Mouse (Mus musculus): ENCODE results near the gene Rps6kc1. TPM values are rescaled to one million over a fixed set of nuclear protein-coding genes. Genes with fewer than 3 reads are reported as not detected.

The Rps6kc1 gene
- polyA plus RNA-seq, 1 experiment from 2014 or later: 20.1 TPM

DNA sequence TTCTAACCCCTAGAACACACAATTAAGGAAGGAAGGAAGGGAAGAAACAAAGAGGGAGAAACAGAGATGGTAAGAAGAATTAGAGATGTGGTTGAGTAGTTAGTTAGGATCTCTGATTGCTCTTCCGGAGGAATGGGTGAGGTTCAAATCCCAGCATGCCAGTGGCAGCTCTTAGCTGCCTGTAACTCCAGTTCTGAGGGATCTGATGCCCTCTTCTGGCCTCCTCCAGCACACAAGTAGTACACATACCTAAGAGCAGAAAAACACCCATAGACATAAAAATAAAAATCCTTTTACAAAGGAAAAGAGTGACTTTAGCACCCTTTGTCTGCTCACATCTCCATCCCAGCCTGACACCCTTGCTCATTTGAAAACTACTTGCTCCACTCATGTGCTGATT lies 1.1 kb upstream of the Rps6kc1 start:
- H3K9me3 ChIP-seq (ENCODE audit: control insufficient read depth, low read length): no peaks in the 10 kb centered on the region
- H3K9ac ChIP-seq (ENCODE audit: low read length): no peak overlapping the region
- DNase-seq (ENCODE audit: low spot score, missing footprints) (no peak), ATAC-seq (ENCODE audit: low FRiP score) (no peak)
- no peak overlapping the region for H3K4me3 ChIP-seq (ENCODE audit: low read depth, low read length)
- 44% methylated on average over 1 of the region's 1 CpGs for WGBS
- H3K27me3 ChIP-seq (ENCODE audit: control insufficient read depth, insufficient read depth, low read length): no peaks in the 10 kb centered on the region
- no peaks in the 10 kb centered on the region for H3K36me3 ChIP-seq (ENCODE audit: control insufficient read depth, insufficient read depth, low read length)
- no peak overlapping the region; the same call in 1 of the 2 replicates for H3K4me2 ChIP-seq
- no peak overlapping the region for H3K27ac ChIP-seq (ENCODE audit: low read depth, low read length)
- peaks cover 11% of the 10 kb centered on the region for H3K4me1 ChIP-seq (ENCODE audit: control insufficient read depth, insufficient read depth, low read length)

DNA sequence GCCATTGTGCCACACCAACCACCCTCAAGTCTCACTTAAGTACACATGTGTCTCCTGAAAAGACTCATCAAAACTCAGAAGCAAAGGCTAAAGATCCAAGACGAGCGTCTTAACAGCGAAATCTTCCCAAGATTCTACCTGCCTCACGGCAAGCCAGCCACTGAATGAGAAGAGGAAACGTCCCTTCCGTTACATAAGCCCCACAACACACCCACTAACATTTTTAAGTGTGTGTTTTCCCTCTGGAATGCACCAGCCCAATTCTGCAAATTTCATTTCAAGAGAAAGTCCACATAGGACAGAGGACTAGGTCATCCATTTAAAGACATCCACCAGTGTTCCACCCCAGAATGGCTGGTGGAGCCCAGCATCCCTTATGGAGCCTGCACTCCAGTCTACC lies 734 bp downstream of the Rps6kc1 start:
- Histone ChIP-seq H3K36me3 (ENCODE audit: control insufficient read depth, insufficient read depth, low read length) (no peaks in the 10 kb centered on the region), H3K4me1 (ENCODE audit: control insufficient read depth, insufficient read depth, low read length) (peaks cover 11% of the 10 kb centered on the region), H3K4me2 (peak overlapping the region; percentile 90), H3K4me3 (ENCODE audit: low read depth, low read length) (peak overlapping the region; percentile 82), H3K27ac (ENCODE audit: low read depth, low read length) (no peak overlapping the region), H3K9me3 (ENCODE audit: control insufficient read depth, low read length) (no peaks in the 10 kb centered on the region), H3K9ac (ENCODE audit: low read length) (peak overlapping the region; percentile 83), H3K27me3 (ENCODE audit: control insufficient read depth, insufficient read depth, low read length) (no peaks in the 10 kb centered on the region)
- WGBS: 81% methylated on average over 6 of the region's 6 CpGs
- DNase-seq (ENCODE audit: low spot score, missing footprints) (peak; percentile 71), ATAC-seq (ENCODE audit: low FRiP score) (no peak)

GRCm38 (mm10) chr1:190904714-190905113 lies 6.9 kb downstream of the Rps6kc1 start:
- Histone ChIP-seq H3K9ac (ENCODE audit: low read length) (no peak overlapping the region), H3K27ac (ENCODE audit: low read depth, low read length) (no peak overlapping the region), H3K36me3 (ENCODE audit: control insufficient read depth, insufficient read depth, low read length) (no peaks in the 10 kb centered on the region), H3K9me3 (ENCODE audit: control insufficient read depth, low read length) (no peaks in the 10 kb centered on the region), H3K4me1 (ENCODE audit: control insufficient read depth, insufficient read depth, low read length) (no peaks in the 10 kb centered on the region), H3K4me3 (ENCODE audit: low read depth, low read length) (no peak overlapping the region), H3K27me3 (ENCODE audit: control insufficient read depth, insufficient read depth, low read length) (no peaks in the 10 kb centered on the region), H3K4me2 (no peak overlapping the region)
- DNase-seq (ENCODE audit: low spot score, missing footprints) (no peak), ATAC-seq (ENCODE audit: low FRiP score) (no peak)
- 93% methylated on average over 16 of the region's 16 CpGs for WGBS

GRCm38 (mm10) chr1:190904136-190904535 lies 7.4 kb downstream of the Rps6kc1 start:
- Histone ChIP-seq H3K36me3 (ENCODE audit: control insufficient read depth, insufficient read depth, low read length) (no peaks in the 10 kb centered on the region), H3K4me3 (ENCODE audit: low read depth, low read length) (no peak overlapping the region), H3K27ac (ENCODE audit: low read depth, low read length) (no peak overlapping the region), H3K9me3 (ENCODE audit: control insufficient read depth, low read length) (no peaks in the 10 kb centered on the region), H3K4me2 (no peak overlapping the region), H3K4me1 (ENCODE audit: control insufficient read depth, insufficient read depth, low read length) (no peaks in the 10 kb centered on the region), H3K27me3 (ENCODE audit: control insufficient read depth, insufficient read depth, low read length) (no peaks in the 10 kb centered on the region), H3K9ac (ENCODE audit: low read length) (no peak overlapping the region)
- WGBS: 94% methylated on average over 3 of the region's 3 CpGs
- DNase-seq (ENCODE audit: low spot score, missing footprints) (no peak), ATAC-seq (ENCODE audit: low FRiP score) (no peak)

- H3K27me3 ChIP-seq (ENCODE audit: control insufficient read depth, insufficient read depth, low read length): no peaks in the 10 kb centered on the region
- H3K4me3 ChIP-seq (ENCODE audit: low read depth, low read length): no peak overlapping the region
- H3K9me3 ChIP-seq (ENCODE audit: control insufficient read depth, low read length): no peaks in the 10 kb centered on the region
- no peak for ATAC-seq (ENCODE audit: low FRiP score)
- no peaks in the 10 kb centered on the region for H3K4me1 ChIP-seq (ENCODE audit: control insufficient read depth, insufficient read depth, low read length)
- WGBS: 75% methylated on average over 2 of the region's 2 CpGs
- no peak overlapping the region for H3K4me2 ChIP-seq
- no peak overlapping the region for H3K9ac ChIP-seq (ENCODE audit: low read length)
- peaks cover 2% of the 10 kb centered on the region; the same call in 1 of the 2 replicates for H3K36me3 ChIP-seq (ENCODE audit: control insufficient read depth, insufficient read depth, low read length)
- no peak for DNase-seq (ENCODE audit: low spot score, missing footprints)
- no peak overlapping the region for H3K27ac ChIP-seq (ENCODE audit: low read depth, low read length)
Measured at GRCm38 (mm10) chr1:190901082-190901481, 10.5 kb downstream of the Rps6kc1 start.

- H3K4me2 ChIP-seq: no peak overlapping the region
- H3K9me3 ChIP-seq (ENCODE audit: control insufficient read depth, low read length): no peaks in the 10 kb centered on the region
- no peak overlapping the region for H3K27ac ChIP-seq (ENCODE audit: low read depth, low read length)
- ATAC-seq (ENCODE audit: low FRiP score) (no peak), DNase-seq (ENCODE audit: low spot score, missing footprints) (no peak)
- H3K4me3 ChIP-seq (ENCODE audit: low read depth, low read length): no peak overlapping the region
- H3K27me3 ChIP-seq (ENCODE audit: control insufficient read depth, insufficient read depth, low read length): no peaks in the 10 kb centered on the region
- H3K36me3 ChIP-seq (ENCODE audit: control insufficient read depth, insufficient read depth, low read length): peaks cover 2% of the 10 kb centered on the region; the same call in 1 of the 2 replicates
- 88% methylated on average over 9 of the region's 9 CpGs for WGBS
- H3K4me1 ChIP-seq (ENCODE audit: control insufficient read depth, insufficient read depth, low read length): no peaks in the 10 kb centered on the region
- no peak overlapping the region for H3K9ac ChIP-seq (ENCODE audit: low read length)
Measured at GRCm38 (mm10) chr1:190898899-190899575, 12.5 kb downstream of the Rps6kc1 start.

DNA sequence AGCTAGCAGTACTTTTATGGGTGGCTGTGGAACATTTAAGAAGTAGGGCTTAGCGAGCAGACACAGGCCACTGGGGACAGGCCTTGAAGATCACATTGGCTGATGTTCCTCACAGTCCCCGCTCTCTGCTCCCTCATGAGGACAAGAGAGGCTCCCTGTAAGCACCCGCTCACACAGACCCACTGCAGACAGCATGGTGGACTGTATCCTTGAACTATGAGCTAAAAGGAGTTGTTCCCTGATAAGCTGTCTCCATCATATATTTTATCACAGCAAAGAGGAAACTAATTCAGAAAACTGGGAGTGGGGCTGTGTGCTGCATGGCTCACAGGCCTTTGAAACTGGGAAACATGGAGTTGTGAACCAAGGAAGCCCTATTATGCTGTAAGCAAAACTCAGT lies 13.4 kb downstream of the Rps6kc1 start:
- H3K9ac ChIP-seq (ENCODE audit: low read length): no peak overlapping the region
- ATAC-seq (ENCODE audit: low FRiP score) (no peak), DNase-seq (ENCODE audit: low spot score, missing footprints) (no peak)
- 92% methylated on average over 3 of the region's 3 CpGs for WGBS
- no peaks in the 10 kb centered on the region for H3K9me3 ChIP-seq (ENCODE audit: control insufficient read depth, low read length)
- no peaks in the 10 kb centered on the region for H3K27me3 ChIP-seq (ENCODE audit: control insufficient read depth, insufficient read depth, low read length)
- peaks cover 2% of the 10 kb centered on the region; the same call in 1 of the 2 replicates for H3K36me3 ChIP-seq (ENCODE audit: control insufficient read depth, insufficient read depth, low read length)
- no peak overlapping the region for H3K27ac ChIP-seq (ENCODE audit: low read depth, low read length)
- no peak overlapping the region for H3K4me3 ChIP-seq (ENCODE audit: low read depth, low read length)
- no peak overlapping the region for H3K4me2 ChIP-seq
- no peaks in the 10 kb centered on the region for H3K4me1 ChIP-seq (ENCODE audit: control insufficient read depth, insufficient read depth, low read length)

- DNase-seq (ENCODE audit: low spot score, missing footprints) (no peak), ATAC-seq (ENCODE audit: low FRiP score) (no peak)
- Histone ChIP-seq H3K27ac (ENCODE audit: low read depth, low read length) (no peak overlapping the region), H3K4me2 (no peak overlapping the region), H3K27me3 (ENCODE audit: control insufficient read depth, insufficient read depth, low read length) (no peaks in the 10 kb centered on the region), H3K4me3 (ENCODE audit: low read depth, low read length) (no peak overlapping the region), H3K9me3 (ENCODE audit: control insufficient read depth, low read length) (no peaks in the 10 kb centered on the region), H3K9ac (ENCODE audit: low read length) (no peak overlapping the region), H3K4me1 (ENCODE audit: control insufficient read depth, insufficient read depth, low read length) (no peaks in the 10 kb centered on the region), H3K36me3 (ENCODE audit: control insufficient read depth, insufficient read depth, low read length) (peaks cover 2% of the 10 kb centered on the region)
- WGBS: 85% methylated on average over 6 of the region's 6 CpGs
Measured at GRCm38 (mm10) chr1:190893559-190894167, 17.9 kb downstream of the Rps6kc1 start.

- H3K27me3 ChIP-seq (ENCODE audit: control insufficient read depth, insufficient read depth, low read length): no peaks in the 10 kb centered on the region
- no peak overlapping the region for H3K9ac ChIP-seq (ENCODE audit: low read length)
- no peak overlapping the region for H3K27ac ChIP-seq (ENCODE audit: low read depth, low read length)
- no peak overlapping the region for H3K4me3 ChIP-seq (ENCODE audit: low read depth, low read length)
- no peak for ATAC-seq (ENCODE audit: low FRiP score)
- H3K9me3 ChIP-seq (ENCODE audit: control insufficient read depth, low read length): no peaks in the 10 kb centered on the region
- no peaks in the 10 kb centered on the region for H3K4me1 ChIP-seq (ENCODE audit: control insufficient read depth, insufficient read depth, low read length)
- no peaks in the 10 kb centered on the region; the same call in none of the 2 replicates for H3K36me3 ChIP-seq (ENCODE audit: control insufficient read depth, insufficient read depth, low read length)
- DNase-seq (ENCODE audit: low spot score, missing footprints): no peak
- WGBS: 95% methylated on average over 16 of the region's 16 CpGs
- H3K4me2 ChIP-seq: no peak overlapping the region
Measured at GRCm38 (mm10) chr1:190888646-190889045, 22.9 kb downstream of the Rps6kc1 start.

Measured in midbrain, embryonic 11.5 days (tissue).